Mouse (Mus musculus) 3T3-L1 (cell line): ENCODE results near the gene Fbxo7.
"Not testable (repeated sequence)": the region's sequence is repeated elsewhere in the genome, so short reads cannot be mapped to it uniquely, and the experiment has no call there.

Experiments used
- DNase-seq: peaks from one replicate; pipeline ENCODE4 v3.0.0-alpha.2; 2015; ENCODE audit warnings: low read depth, low spot score

Fbxo7 gene

GRCm38 (mm10) chr10:86021749-86022473, at the start of gene Fbxo7:
Gene Fbxo7 (plus strand): TSS chr10:86021972.
- peak; percentile 85 for DNase-seq

- DNase-seq: peak; percentile 27
Measured at GRCm38 (mm10) chr10:85972915-85973314, 48.9 kb upstream of the Fbxo7 start.

- DNase-seq: no peak
Measured at GRCm38 (mm10) chr10:85989412-85990115, 32.2 kb upstream of the Fbxo7 start.

DNA sequence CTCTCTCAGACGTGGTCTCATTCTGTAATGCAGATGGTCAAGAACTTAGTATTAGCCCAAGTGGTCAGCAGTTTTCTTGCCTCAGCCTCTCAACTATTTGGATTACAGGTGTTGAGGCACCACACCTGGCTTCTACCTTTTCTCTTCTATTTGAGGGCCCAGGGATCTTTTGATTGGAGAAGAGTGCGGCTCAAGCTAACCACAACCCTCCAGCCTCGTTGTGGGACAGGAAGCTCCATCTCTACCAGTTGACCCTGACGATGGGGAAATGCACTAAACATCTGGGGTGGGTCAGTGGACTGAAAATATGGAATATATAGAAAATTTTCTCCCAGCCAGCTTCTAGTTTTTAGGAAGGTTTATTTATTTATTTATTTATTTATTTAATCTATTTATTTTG, 29.4 kb upstream of the Fbxo7 start:
- DNase-seq: no peak

GRCm38 (mm10) chr10:85993836-85994235, 27.9 kb upstream of the Fbxo7 start:
- DNase-seq: no peak

- no peak for DNase-seq
Measured at GRCm38 (mm10) chr10:85994543-85995104, 27.1 kb upstream of the Fbxo7 start.

DNA sequence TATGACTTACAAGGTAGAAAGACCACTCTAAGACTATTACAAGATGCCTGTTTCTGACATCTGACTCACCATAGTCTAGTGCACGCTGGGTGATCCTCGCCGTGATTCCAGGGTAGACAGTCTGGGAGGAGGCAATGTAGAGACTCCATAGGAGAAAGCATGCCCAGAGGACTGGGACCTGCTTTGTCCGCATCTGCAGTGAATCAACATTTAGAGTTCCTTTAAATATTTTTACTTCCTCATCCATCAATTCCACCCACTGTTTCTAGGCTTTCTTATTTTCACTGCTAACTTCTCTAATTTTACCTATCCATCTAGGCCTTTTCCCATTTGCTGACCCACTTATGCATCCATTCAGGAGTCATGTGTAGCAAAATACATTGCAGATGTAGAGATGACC, 21.3 kb upstream of the Fbxo7 start:
- DNase-seq: no peak

GRCm38 (mm10) chr10:86006455-86006854, 15.3 kb upstream of the Fbxo7 start:
- peak; percentile 71 for DNase-seq

DNA sequence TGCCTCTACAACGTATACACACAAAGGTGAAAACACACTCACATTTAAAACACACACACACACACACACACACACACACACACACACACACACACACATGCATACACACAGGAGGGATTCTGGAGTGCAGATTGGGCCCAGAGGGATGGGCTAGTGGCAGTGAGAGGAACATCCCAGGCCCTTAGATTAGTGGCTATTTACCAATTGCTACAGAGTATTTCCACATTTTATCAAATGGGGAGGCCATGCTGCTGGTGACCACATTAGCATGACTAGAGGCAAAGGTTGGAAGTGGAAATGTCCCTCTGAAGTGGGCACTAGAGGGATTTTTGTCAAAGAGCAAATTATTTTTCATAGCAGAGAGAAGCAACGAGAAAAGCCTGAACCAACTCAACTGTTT, 12.1 kb upstream of the Fbxo7 start:
- DNase-seq: no peak

DNA sequence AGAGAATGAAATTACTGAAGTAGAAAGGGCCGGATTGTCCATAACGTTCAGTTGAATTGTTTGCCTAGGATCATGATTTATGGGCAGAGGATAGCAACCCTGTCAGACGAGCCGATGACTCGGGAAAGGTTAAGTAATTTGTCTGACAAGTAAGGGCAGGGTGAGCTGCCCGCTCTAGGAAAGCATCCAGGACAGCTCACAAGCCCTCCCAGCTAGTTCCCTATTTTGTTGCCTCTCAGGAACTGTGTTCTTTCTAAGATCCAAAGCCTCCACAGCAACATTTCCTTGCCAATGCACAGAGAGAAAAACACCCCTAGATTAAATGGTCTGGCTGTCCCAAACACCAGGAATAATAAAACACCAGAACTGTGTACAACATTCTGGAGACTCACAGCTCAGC, 11.1 kb upstream of the Fbxo7 start:
- DNase-seq: peak; percentile 21

- no peak for DNase-seq
Measured at GRCm38 (mm10) chr10:86011172-86011571, 10.6 kb upstream of the Fbxo7 start.

- no peak for DNase-seq
Measured at GRCm38 (mm10) chr10:86011781-86012180, 10.0 kb upstream of the Fbxo7 start, which contains the start of gene Bpifc. Gene Bpifc (minus strand): TSS chr10:86011895.

- no peak for DNase-seq
Measured at GRCm38 (mm10) chr10:86017781-86018180, 4.0 kb upstream of the Fbxo7 start.

- no peak for DNase-seq
Measured at GRCm38 (mm10) chr10:86018813-86019212, 3.0 kb upstream of the Fbxo7 start.

- DNase-seq: no peak
Measured at GRCm38 (mm10) chr10:86021408-86021748, 394 bp upstream of the Fbxo7 start.

GRCm38 (mm10) chr10:86022474-86022816, 673 bp downstream of the Fbxo7 start:
- no peak for DNase-seq

GRCm38 (mm10) chr10:86023149-86023548, 1.4 kb downstream of the Fbxo7 start:
- no peak for DNase-seq

GRCm38 (mm10) chr10:86025906-86026305, 4.1 kb downstream of the Fbxo7 start:
- DNase-seq: no peak

- no peak for DNase-seq
Measured at GRCm38 (mm10) chr10:86026354-86026753, 4.6 kb downstream of the Fbxo7 start.

- not testable (repeated sequence) for DNase-seq
Measured at GRCm38 (mm10) chr10:86026807-86027206, 5.0 kb downstream of the Fbxo7 start.

DNA sequence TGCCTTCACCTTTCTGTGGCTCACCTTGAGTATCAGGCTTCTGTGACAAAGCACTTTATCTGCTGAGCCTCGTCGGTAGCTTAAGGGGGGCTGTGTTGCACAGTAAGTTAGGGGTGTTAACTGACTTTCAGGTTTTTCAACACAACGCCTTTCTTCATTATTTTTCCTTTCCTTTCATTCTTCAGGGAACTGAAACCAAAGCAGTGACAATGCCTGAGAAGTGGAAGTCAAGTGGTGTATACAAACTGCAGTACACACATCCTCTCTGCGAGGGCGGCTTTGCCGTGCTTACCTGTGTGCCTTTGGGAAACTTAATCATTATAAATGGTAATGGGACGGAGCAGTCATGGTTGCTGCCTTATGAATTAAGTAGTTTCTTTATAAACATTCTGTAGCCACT, 9.0 kb downstream of the Fbxo7 start:
- no peak for DNase-seq

DNA sequence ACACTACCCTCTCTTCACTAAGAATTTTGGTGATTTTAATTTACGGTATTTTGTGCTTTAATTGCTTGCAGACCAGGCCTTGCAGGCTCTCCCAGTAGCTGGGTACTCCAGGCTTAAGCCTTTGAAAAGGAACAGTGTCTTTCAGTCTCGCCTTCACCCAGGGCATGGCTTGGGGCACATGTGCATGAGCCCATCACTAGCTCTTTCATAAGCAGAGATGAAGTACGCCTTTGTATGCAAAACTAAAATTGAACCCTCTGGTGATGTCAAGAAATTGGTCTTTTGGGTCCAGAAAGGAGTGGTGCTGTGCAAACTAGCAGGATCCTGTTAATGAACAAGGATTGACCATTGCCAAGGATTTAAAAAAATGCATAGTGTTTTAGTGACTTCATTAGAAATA, 10.7 kb downstream of the Fbxo7 start:
- DNase-seq: no peak
